In genomic region chr11:111801033-111801432, GRCm38 (mm10) we compare ENCODE assay signal across 27 mouse cellular contexts.
DNase-seq lines count a peak whose midpoint lies in the region; ATAC-seq and TF ChIP-seq lines count a peak whose summit lies in the region.
"Had no signal": no experiment of that assay in that cellular context is flagged by ENCODE, and none has a peak within 500 bp of the region (broad histone marks: within the 10 kb centered on the region; RNA-seq: fewer than 3 reads in every experiment).

No protein-coding gene starts in this region.

- no peak overlapping the region for H3K4me3 ChIP-seq in thymus, adult 2 months (ENCODE audit: control insufficient read depth, insufficient read depth, low read length)
- H3K4me3 ChIP-seq: forebrain, embryonic 13.5 days; gastrocnemius, adult 2 months; heart, embryonic 12.5 days; limb, embryonic 12.5 days; lung, embryonic 15.5 days; midbrain, embryonic 15.5 days; neural tube, embryonic 13.5 days; stomach, embryonic 15.5 days had no signal

- intact Hi-C loops in left cerebral cortex, postnatal 10 days (cut with DNase I) = no loop called here

- H3K27ac ChIP-seq in thymus, adult 2 months (ENCODE audit: control insufficient read depth, insufficient read depth, low read length) = peak overlapping the region; percentile 84
- H3K27ac ChIP-seq: forebrain, embryonic 13.5 days; gastrocnemius, adult 2 months; kidney, postnatal 0 days; liver, embryonic 14.5 days; lung, embryonic 15.5 days; midbrain, embryonic 15.5 days; neural tube, embryonic 13.5 days; stomach, embryonic 15.5 days had no signal

- H3K36me3 ChIP-seq in thymus, adult 2 months (ENCODE audit: control insufficient read depth, insufficient read depth, low read length) = no peaks in the 10 kb centered on the region
- H3K36me3 ChIP-seq: G1E; heart, embryonic 12.5 days; limb, embryonic 12.5 days; lung, embryonic 15.5 days; midbrain, embryonic 15.5 days; neural tube, embryonic 13.5 days; stomach, embryonic 15.5 days had no signal

- DNase-seq in thymus, adult 2 months = no peak
- no peak for DNase-seq in thymus, postnatal 25 days
- peak; percentile 83 for DNase-seq in naive thymus-derived CD4-positive, alpha-beta T cell, adult 2 months (ENCODE audit: low read depth)
- DNase-seq in layer of hippocampus, postnatal 10 days (ENCODE audit: low spot score in 2 of 2) = no peak
- DNase-seq in left cerebral cortex, postnatal 10 days (ENCODE audit: extremely low spot score in 1 of 2, low spot score in 2 of 2) = no peak
- no peak for DNase-seq in layer of hippocampus, postnatal 25 days (ENCODE audit: extremely low spot score in 1 of 2, low spot score in 1 of 2)
- DNase-seq: adrenal gland, postnatal 10 days; cerebellum, adult 2 months; cerebellum, postnatal 25 days; gastrocnemius, adult 2 months; heart, postnatal 14 days; kidney, adult 2 months; layer of hippocampus, postnatal 36 days; lung, postnatal 36 days; right cerebral cortex, adult 18-20 months had no signal

- ATAC-seq in CD4-positive, CD25-positive, alpha-beta regulatory T cell, adult 4 months = peak; percentile 94
- ATAC-seq in common myeloid progenitor, adult 5-6 weeks (replicated peaks; ENCODE audit: low read depth, poor library complexity, severe bottlenecking) = 0 out of 2 replicates have a peak, but pooled peaks have one; percentile 8
- ATAC-seq: forebrain, embryonic 13.5 days; midbrain, embryonic 15.5 days had no signal

- no peak for TF ChIP-seq CTCF in thymus, adult 2 months (IDR thresholded peaks at IDR 0.05; ENCODE audit: borderline replicate concordance, control insufficient read depth, extremely low read depth, insufficient read depth, low read length, poor library complexity)

- peaks cover 4% of the 10 kb centered on the region; the same call in 1 of the 2 replicates for H3K4me1 ChIP-seq in thymus, adult 2 months (replicated peaks; ENCODE audit: control insufficient read depth, insufficient read depth, low read length)
- H3K4me1 ChIP-seq: forebrain, embryonic 13.5 days; heart, embryonic 12.5 days; lung, embryonic 15.5 days; midbrain, embryonic 15.5 days; neural tube, embryonic 13.5 days; stomach, embryonic 15.5 days had no signal

- H3K27me3 ChIP-seq in thymus, adult 2 months (ENCODE audit: control insufficient read depth, insufficient read depth, low read length) = no peaks in the 10 kb centered on the region
- H3K27me3 ChIP-seq: forebrain, embryonic 13.5 days; heart, embryonic 12.5 days; limb, embryonic 12.5 days; lung, embryonic 15.5 days; midbrain, embryonic 15.5 days; neural tube, embryonic 13.5 days; stomach, embryonic 15.5 days had no signal

- no peak for TF ChIP-seq POLR2A in thymus, adult 2 months (IDR thresholded peaks at IDR 0.05; ENCODE audit: control insufficient read depth, extremely low read depth, insufficient read depth, low read length, poor library complexity)

- 58% methylated on average over 3 of the region's 3 CpGs for WGBS in thymus, adult 2 months
